Mouse (Mus musculus) bone marrow macrophage, adult 2 months (primary cell): ENCODE results near the gene Myo5c. TPM values are rescaled to one million over a fixed set of nuclear protein-coding genes. Genes with fewer than 3 reads are reported as not detected.

Experiments used
- H3K27ac ChIP-seq: 2 replicates; pipeline ENCODE4 v1.5.1; 2012; ENCODE audit warnings: low read depth, low read length; ENCODE audit not compliant: insufficient read depth
- H3K4me1 ChIP-seq: 2 replicates; pipeline ENCODE4 v1.6.1; 2012; ENCODE audit warnings: low read length; ENCODE audit not compliant: control insufficient read depth, insufficient read depth
- H3K4me3 ChIP-seq: 2 replicates; pipeline ENCODE4 v1.5.1; 2012; ENCODE audit warnings: mild to moderate bottlenecking, low read length, moderate library complexity; ENCODE audit not compliant: insufficient read depth
- CTCF ChIP-seq: IDR thresholded peaks from 2 replicates; pipeline ENCODE4 v1.5.1; 2012; ENCODE audit warnings: low read depth, mild to moderate bottlenecking, low read length, moderate library complexity
- POLR2A ChIP-seq: IDR thresholded peaks from 2 replicates; pipeline ENCODE4 v1.6.1; 2012; ENCODE audit warnings: mild to moderate bottlenecking, low read depth, low read length, borderline replicate concordance
- polyA plus RNA-seq: library from polyadenylated mRNA; stranded (reverse); fragments of >200 nt; gene quantifications from 2 replicates; pipeline ENCODE4 v1.2.4, GENCODE M21; 2012; ENCODE audit not compliant: missing spikeins, insufficient read depth, insufficient read length

Gene Myo5c
- polyA plus RNA-seq, 1 experiment: 0.13 TPM

DNA sequence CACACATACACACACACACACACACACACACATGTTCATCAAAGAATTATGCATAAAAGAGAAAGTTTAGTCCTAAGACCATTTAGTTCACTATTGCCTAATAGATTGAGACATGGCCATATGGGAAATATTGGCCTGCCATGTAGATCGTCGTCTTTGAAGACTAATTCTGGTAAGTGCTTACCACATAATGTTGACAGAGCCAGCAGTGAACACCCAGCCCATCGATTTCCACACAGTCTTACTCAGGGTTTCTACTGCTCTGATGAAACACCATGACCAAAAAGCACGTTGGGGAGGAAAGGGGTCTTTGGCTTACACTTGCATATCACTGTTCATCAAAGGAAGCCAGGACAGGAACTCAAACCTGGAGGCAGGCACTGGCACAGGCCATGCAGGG lies 110.6 kb downstream of the Myo5c start:
- H3K4me3 ChIP-seq: no peak overlapping the region
- no peak overlapping the region for H3K27ac ChIP-seq
- H3K4me1 ChIP-seq: 0 out of 2 replicates have a peak, but pooled peaks cover 2% of the 10 kb centered on the region
- TF ChIP-seq CTCF (no peak), POLR2A (no peak)

DNA sequence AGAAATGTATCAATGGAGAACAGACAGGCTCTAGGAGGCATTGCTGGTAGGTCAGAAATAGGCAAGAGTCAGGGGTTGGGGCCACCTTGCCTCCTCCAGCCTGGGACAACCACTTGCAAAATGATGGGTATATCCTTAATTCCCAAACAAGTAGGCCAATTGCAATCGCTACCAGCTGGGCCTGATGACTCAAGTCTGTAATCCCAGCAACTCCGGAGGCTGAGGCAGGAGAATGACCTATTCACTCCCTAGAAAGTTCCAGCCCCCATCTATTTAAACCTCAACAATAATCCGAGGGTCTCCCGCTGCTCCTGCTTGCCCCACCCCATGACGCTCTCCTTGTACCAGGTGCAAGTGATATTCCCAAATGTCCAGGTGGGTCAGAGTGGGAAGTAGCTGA lies 115.6 kb downstream of the Myo5c start, which contains the start of gene Bcl2l10:
Gene Bcl2l10, plus strand, starts transcription at position 301 of the 400 bp plus-strand sequence.
- TF ChIP-seq POLR2A (no peak), CTCF (no peak)
- H3K4me3 ChIP-seq: no peak within 1 kb of the TSS
- H3K4me1 ChIP-seq: 0 out of 2 replicates have a peak, but pooled peaks cover 1% of the 10 kb centered on the region
- no peak within 1 kb of the TSS for H3K27ac ChIP-seq

DNA sequence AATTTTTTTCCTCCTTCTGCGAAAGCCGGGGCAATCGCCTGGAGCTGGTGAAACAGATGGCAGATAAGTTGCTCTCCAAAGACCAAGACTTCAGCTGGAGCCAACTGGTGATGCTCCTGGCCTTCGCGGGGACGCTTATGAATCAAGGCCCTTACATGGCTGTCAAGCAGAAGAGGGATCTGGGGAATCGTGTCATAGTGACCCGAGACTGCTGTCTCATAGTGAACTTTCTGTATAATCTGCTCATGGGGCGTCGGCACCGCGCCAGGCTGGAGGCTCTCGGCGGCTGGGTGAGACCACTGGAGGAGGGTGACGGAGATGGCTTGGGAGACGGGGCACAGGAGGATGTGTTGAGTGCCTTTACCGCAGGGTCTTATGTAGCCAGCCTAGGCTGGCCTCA lies 116.2 kb downstream of the Myo5c start:
- no peaks in the 10 kb centered on the region for H3K4me1 ChIP-seq

DNA sequence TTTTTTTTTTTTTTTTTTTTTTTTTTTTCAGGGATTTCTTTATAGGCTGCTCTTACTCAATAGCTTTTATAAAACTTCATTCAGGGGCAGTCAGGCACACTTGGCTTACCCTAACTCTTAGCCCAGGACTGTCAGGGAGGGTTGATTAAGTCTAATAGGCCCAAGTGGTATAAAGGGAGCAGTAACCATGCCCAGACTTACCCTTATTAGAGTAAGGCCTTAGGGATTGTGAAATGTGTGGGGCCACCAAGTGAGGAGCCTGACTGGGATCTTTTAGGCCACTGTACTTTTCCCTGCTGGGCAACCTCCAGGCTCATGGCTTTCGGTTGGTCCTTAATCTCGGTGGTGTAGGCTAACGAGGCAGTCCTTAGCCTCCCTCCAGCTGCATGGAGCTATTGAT lies 116.8 kb downstream of the Myo5c start:
- Histone ChIP-seq H3K4me1 (no peaks in the 10 kb centered on the region), H3K27ac (no peak overlapping the region), H3K4me3 (no peak overlapping the region)
- TF ChIP-seq CTCF (no peak), POLR2A (no peak)

More for the DNA sequence above, 116.2 kb downstream of the Myo5c start:
- TF ChIP-seq CTCF (no peak), POLR2A (no peak)
- Histone ChIP-seq H3K27ac (no peak overlapping the region), H3K4me3 (no peak overlapping the region)

DNA sequence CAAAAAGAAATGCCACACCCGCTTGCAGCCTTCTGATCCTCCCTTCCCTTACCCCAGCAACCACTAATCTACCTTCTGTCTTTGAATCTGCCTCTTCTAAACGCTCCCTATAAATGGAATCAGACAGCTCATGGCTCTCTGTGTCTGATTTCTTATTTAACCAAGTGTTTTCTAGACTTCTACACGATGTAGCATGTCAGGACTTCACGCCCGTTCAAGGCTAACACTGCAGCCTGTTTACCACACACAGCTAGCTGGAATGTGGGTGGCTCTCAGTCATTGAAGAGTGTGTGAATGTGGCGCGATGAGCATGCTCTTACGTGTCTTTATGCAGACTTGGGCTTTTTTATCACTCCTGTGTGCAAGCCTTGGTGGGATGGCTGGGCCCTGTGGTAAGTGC lies 121.3 kb downstream of the Myo5c start:
- Histone ChIP-seq H3K27ac (no peak overlapping the region), H3K4me3 (no peak overlapping the region), H3K4me1 (no peaks in the 10 kb centered on the region)
- no peak for TF ChIP-seq POLR2A
- no peak for TF ChIP-seq CTCF

Other genes with a start within 250 kb of the Myo5c start
- 176 and 183 TPM in 2 replicates for gene Arpp19, start 194.4 kb upstream of the Myo5c start, polyA plus RNA-seq
- gene Myo5a, start 161.0 kb upstream of the Myo5c start, polyA plus RNA-seq: 230 and 234 TPM in 2 replicates
- gene Gnb5, start 74.3 kb downstream of the Myo5c start, polyA plus RNA-seq: 6.7 and 7.0 TPM in 2 replicates
- gene Bcl2l10, start 115.7 kb downstream of the Myo5c start, polyA plus RNA-seq: not detected in 2 replicates
- 31.3 and 39.7 TPM in 2 replicates for gene Mapk6, start 178.0 kb downstream of the Myo5c start, polyA plus RNA-seq
- 12.9 and 14.5 TPM in 2 replicates for gene Leo1, start 209.5 kb downstream of the Myo5c start, polyA plus RNA-seq